Mouse (Mus musculus) intestine, embryonic 15.5 days (tissue): ENCODE results near the gene Gm10563. TPM values are rescaled to one million over a fixed set of nuclear protein-coding genes. Genes with fewer than 3 reads are reported as not detected.
A peak's percentile ranks its signal among the peaks of the same experiment; 100 is the strongest.

Experiments used
- ATAC-seq: fragments of 200-750 bp; cut with Nextera tagmentation; 2 replicates; pipeline ENCODE4 v1.8.0; 2017; ENCODE audit warnings: moderate TSS enrichment, moderate library complexity
- H3K27ac ChIP-seq: fragments of 300-500 bp; sonication (generic); 2 replicates; pipeline ENCODE4 v1.5.1; 2015; ENCODE audit warnings: mild to moderate bottlenecking, inconsistent platforms
- H3K27me3 ChIP-seq: fragments of 300-500 bp; sonication (generic); replicated peaks from 2 replicates; pipeline ENCODE4 v1.6.1; 2015; ENCODE audit warnings: inconsistent platforms
- H3K36me3 ChIP-seq: fragments of 300-500 bp; sonication (generic); 2 replicates; pipeline ENCODE4 v1.6.1; 2015; ENCODE audit warnings: inconsistent platforms
- H3K4me1 ChIP-seq: fragments of 300-500 bp; sonication (generic); replicated peaks from 2 replicates; pipeline ENCODE4 v1.6.1; 2015; ENCODE audit warnings: inconsistent platforms
- H3K4me2 ChIP-seq: fragments of 300-500 bp; sonication (generic); replicated peaks from 2 replicates; pipeline ENCODE4 v1.6.1; 2015; ENCODE audit warnings: mild to moderate bottlenecking, inconsistent platforms
- H3K4me3 ChIP-seq: fragments of 300-500 bp; sonication (generic); replicated peaks from 2 replicates; pipeline ENCODE4 v1.5.1; 2015; ENCODE audit warnings: inconsistent platforms
- H3K9ac ChIP-seq: fragments of 300-500 bp; sonication (generic); 2 replicates; pipeline ENCODE4 v1.6.1; 2015; ENCODE audit warnings: inconsistent platforms
- H3K9me3 ChIP-seq: fragments of 300-500 bp; sonication (generic); 2 replicates; pipeline ENCODE4 v1.6.1; 2016; ENCODE audit warnings: inconsistent platforms
- WGBS: fragments of 180-500 bp; shearing (Covaris S2); methylation state at CpG from one replicate; pipeline ENCODE4 v1.1.7; 2015; 5-methylcytosine and 5-hydroxymethylcytosine counted together
- polyA plus RNA-seq: library from polyadenylated mRNA; unstranded; fragments of >200 nt; fragmentation: Nextera tagmentation; extraction: Ambion mirVana; gene quantifications from 2 replicates; pipeline ENCODE4 v1.2.1, GENCODE M21; 2015

The Gm10563 gene
- polyA plus RNA-seq, 1 experiment from 2014 or later, result not detected

GRCm38 (mm10) chr4:155605132-155605531, 40.1 kb downstream of the Gm10563 start:
- Histone ChIP-seq H3K4me3 (no peak overlapping the region), H3K9ac (no peak overlapping the region), H3K9me3 (no peaks in the 10 kb centered on the region), H3K4me1 (no peaks in the 10 kb centered on the region), H3K4me2 (no peak overlapping the region), H3K36me3 (0 out of 2 replicates have a peak, but pooled peaks cover 6% of the 10 kb centered on the region), H3K27ac (no peak overlapping the region), H3K27me3 (no peaks in the 10 kb centered on the region)
- no peak for ATAC-seq
- 78% methylated on average over 4 of the region's 4 CpGs for WGBS

GRCm38 (mm10) chr4:155603801-155604200, 41.4 kb downstream of the Gm10563 start:
- 92% methylated on average over 6 of the region's 6 CpGs for WGBS

GRCm38 (mm10) chr4:155602753-155603152, 42.5 kb downstream of the Gm10563 start:
- Histone ChIP-seq H3K9ac (no peak overlapping the region), H3K9me3 (no peaks in the 10 kb centered on the region), H3K4me2 (peak overlapping the region; percentile 89), H3K27ac (no peak overlapping the region), H3K36me3 (0 out of 2 replicates have a peak, but pooled peaks cover 5% of the 10 kb centered on the region), H3K4me3 (peak overlapping the region; percentile 85), H3K4me1 (no peaks in the 10 kb centered on the region), H3K27me3 (no peaks in the 10 kb centered on the region)
- no peak for ATAC-seq
- 78% methylated on average over 1 of the region's 1 CpGs for WGBS

More at GRCm38 (mm10) chr4:155603801-155604200, 41.4 kb downstream of the Gm10563 start:
- no peaks in the 10 kb centered on the region for H3K9me3 ChIP-seq
- H3K4me1 ChIP-seq, result no peaks in the 10 kb centered on the region
- H3K9ac ChIP-seq, result no peak overlapping the region
- 0 out of 2 replicates have a peak, but pooled peaks cover 5% of the 10 kb centered on the region for H3K36me3 ChIP-seq
- no peak overlapping the region for H3K4me2 ChIP-seq
- H3K27ac ChIP-seq, result no peak overlapping the region
- H3K4me3 ChIP-seq, result no peak overlapping the region
- no peak for ATAC-seq
- no peaks in the 10 kb centered on the region for H3K27me3 ChIP-seq

- 0 out of 2 replicates have a peak, but pooled peaks cover 5% of the 10 kb centered on the region for H3K36me3 ChIP-seq
- H3K9me3 ChIP-seq, result no peaks in the 10 kb centered on the region
- ATAC-seq, result peak; percentile 23
- 1% methylated on average over 31 of the region's 31 CpGs for WGBS
- H3K4me1 ChIP-seq, result no peaks in the 10 kb centered on the region
- H3K27ac ChIP-seq, result peak overlapping the region; percentile 99
- no peaks in the 10 kb centered on the region for H3K27me3 ChIP-seq
- peak overlapping the region; percentile 85 for H3K4me3 ChIP-seq
- H3K4me2 ChIP-seq, result peak overlapping the region; percentile 89
- peak overlapping the region; percentile 93 for H3K9ac ChIP-seq
These were observed 43.2 kb downstream of the Gm10563 start for GRCm38 (mm10) chr4:155601997-155602456.

GRCm38 (mm10) chr4:155601091-155601996, 43.9 kb downstream of the Gm10563 start, which contains the start of gene Slc35e2:
Gene Slc35e2 (plus strand): TSS chr4:155601416.
- H3K9me3 ChIP-seq, result no peaks in the 10 kb centered on the region
- H3K36me3 ChIP-seq, result 0 out of 2 replicates have a peak, but pooled peaks cover 5% of the 10 kb centered on the region
- peak; percentile 96 for ATAC-seq
- H3K27ac ChIP-seq, result peak within 1 kb of the TSS; percentile 99
- peak within 1 kb of the TSS; percentile 85 for H3K4me3 ChIP-seq
- WGBS, result under 1% methylated on average over 65 of the region's 65 CpGs
- H3K4me2 ChIP-seq, result peak within 1 kb of the TSS; percentile 89
- H3K4me1 ChIP-seq, result no peaks in the 10 kb centered on the region
- H3K27me3 ChIP-seq, result no peaks in the 10 kb centered on the region
- peak within 1 kb of the TSS; percentile 93 for H3K9ac ChIP-seq

- ATAC-seq, result no peak
- Histone ChIP-seq H3K9ac (no peak overlapping the region), H3K27me3 (no peaks in the 10 kb centered on the region), H3K4me3 (peak overlapping the region; percentile 85), H3K4me1 (no peaks in the 10 kb centered on the region), H3K4me2 (peak overlapping the region; percentile 89), H3K27ac (peak overlapping the region; percentile 99; the same call in 1 of the 2 replicates), H3K36me3 (no peaks in the 10 kb centered on the region), H3K9me3 (no peaks in the 10 kb centered on the region)
- WGBS, result 81% methylated on average over 11 of the region's 11 CpGs
These were observed 45.0 kb downstream of the Gm10563 start for GRCm38 (mm10) chr4:155599901-155600825.

GRCm38 (mm10) chr4:155598536-155598935, 46.7 kb downstream of the Gm10563 start:
- 21% methylated on average over 20 of the region's 20 CpGs for WGBS
- H3K4me3 ChIP-seq, result no peak overlapping the region
- H3K27ac ChIP-seq, result no peak overlapping the region
- no peaks in the 10 kb centered on the region for H3K9me3 ChIP-seq
- no peak overlapping the region for H3K4me2 ChIP-seq
- H3K9ac ChIP-seq, result no peak overlapping the region
- H3K27me3 ChIP-seq, result no peaks in the 10 kb centered on the region
- H3K4me1 ChIP-seq, result no peaks in the 10 kb centered on the region
- no peak for ATAC-seq
- H3K36me3 ChIP-seq, result no peaks in the 10 kb centered on the region

GRCm38 (mm10) chr4:155596606-155597005, 48.6 kb downstream of the Gm10563 start:
- no peak overlapping the region for H3K4me3 ChIP-seq
- H3K9me3 ChIP-seq, result no peaks in the 10 kb centered on the region
- H3K27me3 ChIP-seq, result no peaks in the 10 kb centered on the region
- no peak overlapping the region for H3K4me2 ChIP-seq
- no peaks in the 10 kb centered on the region for H3K36me3 ChIP-seq
- no peak overlapping the region for H3K9ac ChIP-seq
- no peak for ATAC-seq
- H3K4me1 ChIP-seq, result no peaks in the 10 kb centered on the region
- no peak overlapping the region for H3K27ac ChIP-seq
- WGBS, result 77% methylated on average over 5 of the region's 5 CpGs

- H3K9me3 ChIP-seq, result no peaks in the 10 kb centered on the region
- H3K27me3 ChIP-seq, result no peaks in the 10 kb centered on the region
- no peaks in the 10 kb centered on the region for H3K4me1 ChIP-seq
- H3K4me3 ChIP-seq, result no peak overlapping the region
- no peak overlapping the region for H3K9ac ChIP-seq
- H3K27ac ChIP-seq, result no peak overlapping the region
- ATAC-seq, result no peak
- H3K4me2 ChIP-seq, result no peak overlapping the region
- H3K36me3 ChIP-seq, result no peaks in the 10 kb centered on the region
- 75% methylated on average over 3 of the region's 3 CpGs for WGBS
These were observed 49.4 kb downstream of the Gm10563 start for GRCm38 (mm10) chr4:155595777-155596176.

GRCm38 (mm10) chr4:155593780-155594179, 51.4 kb downstream of the Gm10563 start:
- 0 out of 2 replicates have a peak, but pooled peaks cover 7% of the 10 kb centered on the region for H3K36me3 ChIP-seq
- no peak overlapping the region for H3K4me3 ChIP-seq
- H3K4me1 ChIP-seq, result no peaks in the 10 kb centered on the region
- no peaks in the 10 kb centered on the region for H3K27me3 ChIP-seq
- no peak for ATAC-seq
- 45% methylated on average over 1 of the region's 1 CpGs for WGBS
- no peak overlapping the region for H3K9ac ChIP-seq
- H3K27ac ChIP-seq, result no peak overlapping the region
- H3K4me2 ChIP-seq, result no peak overlapping the region
- H3K9me3 ChIP-seq, result no peaks in the 10 kb centered on the region

GRCm38 (mm10) chr4:155591012-155591719, 54.0 kb downstream of the Gm10563 start:
- Histone ChIP-seq H3K9ac (no peak overlapping the region), H3K4me3 (no peak overlapping the region), H3K36me3 (peaks cover 18% of the 10 kb centered on the region; the same call in 1 of the 2 replicates), H3K9me3 (no peaks in the 10 kb centered on the region), H3K27me3 (no peaks in the 10 kb centered on the region), H3K4me1 (no peaks in the 10 kb centered on the region), H3K27ac (no peak overlapping the region), H3K4me2 (no peak overlapping the region)
- ATAC-seq, result no peak; the same call in 1 of the 2 replicates
- 76% methylated on average over 7 of the region's 7 CpGs for WGBS
